Mouse (Mus musculus): ENCODE data around the gene Dtd1. TPM values are rescaled to one million over a fixed set of nuclear protein-coding genes. Genes with fewer than 3 reads are reported as not detected.

Dtd1 gene
- 11.2 and 11.9 TPM in 2 replicates for polyA plus RNA-seq (2012; rRNA removed)

DNA sequence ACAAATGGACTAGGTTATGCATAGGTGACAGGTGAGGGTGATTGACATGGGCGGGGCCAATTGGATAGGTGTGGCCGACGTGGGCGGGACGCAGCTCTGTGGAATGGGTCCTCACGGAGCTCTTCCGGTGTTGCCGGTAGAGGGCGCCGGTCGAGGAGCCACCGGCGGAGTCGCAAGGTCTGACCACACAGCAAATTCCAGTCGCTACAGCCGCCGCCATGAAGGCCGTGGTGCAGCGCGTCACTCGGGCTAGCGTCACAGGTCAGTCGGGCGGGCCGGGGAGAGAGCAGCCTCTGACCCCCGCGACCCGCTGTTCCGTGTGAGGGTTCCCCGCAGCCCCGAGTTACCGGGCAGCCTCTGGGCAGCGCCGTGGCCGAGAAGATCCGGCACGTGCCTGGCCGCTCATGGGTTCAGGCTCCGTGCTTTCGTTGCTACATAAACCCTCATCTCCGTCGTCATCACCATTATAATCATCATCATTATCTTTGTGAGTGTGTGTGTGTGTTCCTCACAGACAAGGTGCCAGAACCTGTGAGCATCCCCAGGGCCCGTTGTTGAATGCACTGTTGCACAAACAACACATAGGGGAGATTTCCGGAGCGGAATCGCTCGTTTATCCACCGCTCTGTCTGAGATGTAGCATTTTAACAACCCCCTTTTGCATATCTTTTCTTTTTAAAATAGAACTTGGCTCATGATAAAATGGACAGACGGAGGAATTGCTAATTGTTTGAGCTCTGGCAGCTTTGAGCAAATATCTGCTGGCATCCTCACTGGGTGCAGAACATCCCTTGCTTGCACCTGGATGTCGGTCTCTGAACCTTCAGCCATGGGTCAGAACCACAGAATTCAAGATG lies at the start of gene Dtd1:
Dtd1 (plus strand) TSS at position 67 of the 857 bp plus-strand sequence.

DNA sequence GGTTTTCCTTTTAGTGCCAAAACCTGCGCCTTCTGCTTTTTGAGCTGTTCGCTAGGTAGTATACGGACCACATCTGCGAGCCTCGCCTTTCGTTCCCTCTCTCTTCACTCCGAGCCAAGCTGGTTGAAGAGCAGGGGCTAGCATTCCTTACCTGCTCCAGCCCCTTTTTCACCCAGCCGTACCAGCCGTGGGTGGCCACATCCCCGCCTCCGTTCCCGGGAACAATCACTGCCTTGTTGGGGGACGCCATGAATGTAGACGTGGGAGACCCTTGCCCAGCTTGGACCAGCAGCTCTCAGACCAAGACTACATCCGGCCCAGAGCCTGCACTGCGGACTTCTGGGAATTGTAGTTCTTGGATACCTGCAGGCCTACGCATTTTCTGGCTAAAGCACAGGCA lies 49.2 kb upstream of the Dtd1 start, which contains the start of gene Rbbp9:
Rbbp9 (minus strand) TSS at position 341 of the 400 bp plus-strand sequence.

DNA sequence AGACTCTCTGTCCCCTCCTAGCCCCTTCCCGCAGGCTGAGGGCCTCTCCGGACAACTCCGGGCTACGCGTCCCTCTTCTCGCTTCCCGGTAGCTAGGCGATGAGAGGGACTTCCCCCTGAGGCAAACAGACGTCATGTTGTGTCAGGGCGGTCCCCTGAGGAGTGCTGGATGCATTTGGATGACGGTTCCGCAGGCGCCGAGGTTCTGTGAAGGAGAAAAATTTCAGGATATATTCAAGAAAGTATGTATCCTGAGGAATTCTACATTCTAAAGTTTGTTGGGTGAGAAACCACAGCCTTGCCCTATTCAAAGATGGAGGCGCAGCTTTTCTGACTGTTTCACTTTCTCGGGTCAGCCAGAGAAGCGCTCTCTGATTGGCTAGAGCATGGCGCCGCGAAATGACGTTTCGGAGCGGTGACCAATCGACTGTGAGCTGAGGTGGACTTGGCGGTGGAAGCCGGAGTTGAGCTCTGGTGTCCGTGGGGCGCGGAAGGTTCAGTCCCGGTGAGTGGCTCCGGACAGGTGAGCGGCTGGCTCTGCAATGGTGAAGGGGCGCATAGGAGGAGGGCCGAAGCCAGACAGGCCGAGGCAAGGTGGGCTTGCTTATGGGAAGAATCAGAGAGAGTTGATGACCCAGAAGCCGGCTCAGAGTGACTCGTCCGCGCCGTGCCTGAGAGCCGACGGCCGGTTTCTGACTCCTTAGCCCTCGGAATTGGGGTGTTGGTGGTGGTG lies 43.7 kb upstream of the Dtd1 start, which contains the start of gene Sec23b:
Sec23b (plus strand) TSS at position 410 of the 733 bp plus-strand sequence.

DNA sequence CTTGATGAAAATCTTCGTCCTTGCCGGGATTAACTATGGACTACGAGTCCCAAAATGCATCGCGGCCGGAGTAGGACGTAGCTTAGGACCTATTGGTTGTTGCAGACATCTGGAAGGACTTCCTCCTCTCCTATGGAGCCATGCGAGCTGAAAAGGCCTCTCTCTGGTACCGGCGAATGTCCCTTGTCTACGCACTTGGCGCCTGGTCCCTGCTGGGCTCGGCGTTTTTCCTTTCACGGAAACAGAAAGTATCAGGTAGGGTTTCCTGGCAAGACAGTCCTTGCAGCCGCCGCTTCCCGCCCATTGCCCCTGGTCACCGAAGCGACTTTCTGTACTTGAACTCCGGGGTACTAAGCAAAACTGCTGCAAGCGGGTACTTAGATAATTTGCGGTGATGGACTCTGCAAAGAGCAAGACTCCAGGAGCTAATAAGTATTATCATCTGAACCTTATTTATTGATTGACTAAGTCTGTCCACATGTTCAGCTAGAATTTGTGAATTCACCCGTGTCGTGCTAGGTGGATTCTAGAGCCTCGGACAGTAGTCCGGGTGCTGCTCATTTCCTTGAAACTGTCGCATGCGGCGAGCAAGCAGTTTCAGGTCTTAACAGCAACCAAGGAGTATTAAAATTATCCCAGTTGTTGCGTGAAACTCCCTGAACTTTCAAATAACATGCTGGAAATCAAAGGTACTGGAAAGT lies 5.6 kb upstream of the Dtd1 start, which contains the start of gene Smim26:
Smim26 (plus strand) TSS at position 104 of the 701 bp plus-strand sequence.

Other genes with a start within 250 kb of the Dtd1 start
- gene Kat14, start 230.9 kb upstream of the Dtd1 start, polyA plus RNA-seq (2012; rRNA removed): 13.0 and 13.9 TPM in 2 replicates
- not detected in 2 replicates for gene Pet117, start 230.9 kb upstream of the Dtd1 start, polyA plus RNA-seq (2012; rRNA removed)
- 0.01 and 0.03 TPM in 2 replicates for gene Dzank1, start 72.5 kb upstream of the Dtd1 start, polyA plus RNA-seq (2012; rRNA removed)
- gene Polr3f, start 72.2 kb upstream of the Dtd1 start, polyA plus RNA-seq (2012; rRNA removed): 6.2 and 6.8 TPM in 2 replicates
- gene Rbbp9, start 49.0 kb upstream of the Dtd1 start, polyA plus RNA-seq (2012; rRNA removed): 4.2 and 4.6 TPM in 2 replicates
- 25.3 and 30.1 TPM in 2 replicates for gene Sec23b, start 43.7 kb upstream of the Dtd1 start, polyA plus RNA-seq (2012; rRNA removed)
- 16.6 and 17.7 TPM in 2 replicates for gene Smim26, start 5.8 kb upstream of the Dtd1 start, polyA plus RNA-seq (2012; rRNA removed)
- gene Scp2d1, start 223.8 kb downstream of the Dtd1 start, polyA plus RNA-seq (2012; rRNA removed): not detected in 2 replicates

All from liver, embryonic 14 days (tissue).